Mouse (Mus musculus): ENCODE measurements around the gene Trim8. TPM values are rescaled to one million over a fixed set of nuclear protein-coding genes. Genes with fewer than 3 reads are reported as not detected.
A peak's percentile ranks its signal among the peaks of the same experiment; 100 is the strongest.

The Trim8 gene
- polyA plus RNA-seq, 2 experiments, result 7.3 to 7.5 TPM

- DNase-seq (ENCODE audit: low read depth in 3 of 3, low spot score in 3 of 3) (no peak), ATAC-seq (ENCODE audit: insufficient read depth) (no peak)
- Histone ChIP-seq H3K9ac (replicated peaks) (no peak overlapping the region), H3K4me1 (replicated peaks; ENCODE audit: control insufficient read depth in 2 of 2, insufficient read depth in 2 of 2, low read length in 1 of 2) (peaks cover 14 to 28% of the 10 kb centered on the region in 2 experiments), H3K9me3 (ENCODE audit: control insufficient read depth, low read length) (no peaks in the 10 kb centered on the region), H3K36me3 (replicated peaks; ENCODE audit: control insufficient read depth, insufficient read depth, low read depth) (peaks cover 18% of the 10 kb centered on the region), H3K27me3 (ENCODE audit: control insufficient read depth, insufficient read depth, low read length) (peaks cover 6% of the 10 kb centered on the region; the same call in 1 of the 2 replicates), H3K4me3 (ENCODE audit: insufficient read depth in 1 of 2, low read depth in 2 of 2, low read length in 2 of 2) (no peak overlapping the region), H3K27ac (no peak overlapping the region), H3K4me2 (ENCODE audit: low read depth) (peak overlapping the region; percentile 11)
- no peak for TF ChIP-seq EP300 (IDR thresholded peaks at IDR 0.05; ENCODE audit: low read depth)
- no peak for TF ChIP-seq CTCF (IDR thresholded peaks at IDR 0.05; ENCODE audit: low read depth)
- 14% methylated on average over 5 of the region's 5 CpGs for WGBS (ENCODE audit: insufficient replicate concordance)
These were observed 17.5 kb downstream of the Trim8 start for GRCm38 (mm10) chr19:46518828-46519621.

- ATAC-seq (ENCODE audit: insufficient read depth) (no peak), DNase-seq (ENCODE audit: low read depth in 3 of 3, low spot score in 3 of 3) (no peak)
- peaks cover 19 to 34% of the 10 kb centered on the region in 2 experiments for H3K4me1 ChIP-seq (replicated peaks; ENCODE audit: control insufficient read depth in 2 of 2, insufficient read depth in 2 of 2, low read length in 1 of 2)
- TF ChIP-seq EP300 (IDR thresholded peaks at IDR 0.05; ENCODE audit: low read depth), result no peak
- no peak for TF ChIP-seq CTCF (IDR thresholded peaks at IDR 0.05; ENCODE audit: low read depth)
- H3K9me3 ChIP-seq (ENCODE audit: control insufficient read depth, low read length), result no peaks in the 10 kb centered on the region
- no peak overlapping the region for H3K27ac ChIP-seq
- H3K4me3 ChIP-seq (ENCODE audit: insufficient read depth in 1 of 2, low read depth in 2 of 2, low read length in 2 of 2), result no peak overlapping the region
- H3K9ac ChIP-seq (replicated peaks), result no peak overlapping the region
- no peaks in the 10 kb centered on the region; the same call in 1 of the 2 replicates for H3K36me3 ChIP-seq (replicated peaks; ENCODE audit: control insufficient read depth, insufficient read depth, low read depth)
- H3K27me3 ChIP-seq (ENCODE audit: control insufficient read depth, insufficient read depth, low read length), result peaks cover 6% of the 10 kb centered on the region; the same call in 1 of the 2 replicates
- H3K4me2 ChIP-seq (ENCODE audit: low read depth), result no peak overlapping the region
These were observed 20.2 kb downstream of the Trim8 start for GRCm38 (mm10) chr19:46521698-46522097.

- H3K27ac ChIP-seq, result no peak overlapping the region
- H3K9ac ChIP-seq (replicated peaks), result no peak overlapping the region
These were observed 21.0 kb downstream of the Trim8 start for GRCm38 (mm10) chr19:46522433-46523044.

GRCm38 (mm10) chr19:46523131-46523479 lies 21.6 kb downstream of the Trim8 start:
- no peak overlapping the region; the same call in 1 of the 2 replicates for H3K4me2 ChIP-seq (ENCODE audit: low read depth)
- ATAC-seq (ENCODE audit: insufficient read depth) (no peak), DNase-seq (ENCODE audit: low read depth in 3 of 3, low spot score in 3 of 3) (no peak)
- H3K9ac ChIP-seq (replicated peaks), result no peak overlapping the region
- TF ChIP-seq EP300 (IDR thresholded peaks at IDR 0.05; ENCODE audit: low read depth) (no peak), CTCF (IDR thresholded peaks at IDR 0.05; ENCODE audit: low read depth) (no peak)
- no peaks in the 10 kb centered on the region for H3K36me3 ChIP-seq (replicated peaks; ENCODE audit: control insufficient read depth, insufficient read depth, low read depth)
- H3K27me3 ChIP-seq (ENCODE audit: control insufficient read depth, insufficient read depth, low read length), result peaks cover 6% of the 10 kb centered on the region; the same call in 1 of the 2 replicates
- no peak overlapping the region for H3K27ac ChIP-seq
- H3K4me1 ChIP-seq (replicated peaks; ENCODE audit: control insufficient read depth in 2 of 2, insufficient read depth in 2 of 2, low read length in 1 of 2), result peaks cover 19 to 34% of the 10 kb centered on the region in 2 experiments
- no peak overlapping the region for H3K4me3 ChIP-seq (ENCODE audit: insufficient read depth in 1 of 2, low read depth in 2 of 2, low read length in 2 of 2)
- H3K9me3 ChIP-seq (ENCODE audit: control insufficient read depth, low read length), result no peaks in the 10 kb centered on the region

More at GRCm38 (mm10) chr19:46522433-46523044, 21.0 kb downstream of the Trim8 start:
- TF ChIP-seq CTCF (IDR thresholded peaks at IDR 0.05; ENCODE audit: low read depth) (no peak), EP300 (IDR thresholded peaks at IDR 0.05; ENCODE audit: low read depth) (no peak)
- peaks cover 6% of the 10 kb centered on the region; the same call in 1 of the 2 replicates for H3K27me3 ChIP-seq (ENCODE audit: control insufficient read depth, insufficient read depth, low read length)
- peaks cover 19 to 34% of the 10 kb centered on the region in 2 experiments for H3K4me1 ChIP-seq (replicated peaks; ENCODE audit: control insufficient read depth in 2 of 2, insufficient read depth in 2 of 2, low read length in 1 of 2)
- no peak overlapping the region for H3K4me3 ChIP-seq (ENCODE audit: insufficient read depth in 1 of 2, low read depth in 2 of 2, low read length in 2 of 2)
- ATAC-seq (ENCODE audit: insufficient read depth) (no peak), DNase-seq (ENCODE audit: low read depth in 3 of 3, low spot score in 3 of 3) (peak in 1 of 3 experiments; percentile 31)
- 8% methylated on average over 15 of the region's 15 CpGs for WGBS (ENCODE audit: insufficient replicate concordance)
- no peaks in the 10 kb centered on the region for H3K36me3 ChIP-seq (replicated peaks; ENCODE audit: control insufficient read depth, insufficient read depth, low read depth)
- H3K4me2 ChIP-seq (ENCODE audit: low read depth), result peak overlapping the region; percentile 44
- no peaks in the 10 kb centered on the region for H3K9me3 ChIP-seq (ENCODE audit: control insufficient read depth, low read length)

- no peak for DNase-seq (ENCODE audit: low read depth in 3 of 3, low spot score in 3 of 3)
- H3K27ac ChIP-seq, result no peak overlapping the region
- H3K4me3 ChIP-seq (ENCODE audit: insufficient read depth in 1 of 2, low read depth in 2 of 2, low read length in 2 of 2), result no peak overlapping the region
- WGBS (ENCODE audit: insufficient replicate concordance), result 22% methylated on average over 20 of the region's 20 CpGs
- ATAC-seq (ENCODE audit: insufficient read depth), result no peak
- no peak for TF ChIP-seq CTCF (IDR thresholded peaks at IDR 0.05; ENCODE audit: low read depth)
- TF ChIP-seq EP300 (IDR thresholded peaks at IDR 0.05; ENCODE audit: low read depth), result no peak
- no peaks in the 10 kb centered on the region for H3K36me3 ChIP-seq (replicated peaks; ENCODE audit: control insufficient read depth, insufficient read depth, low read depth)
- H3K27me3 ChIP-seq (ENCODE audit: control insufficient read depth, insufficient read depth, low read length), result peaks cover 6% of the 10 kb centered on the region; the same call in 1 of the 2 replicates
- H3K4me1 ChIP-seq (replicated peaks; ENCODE audit: control insufficient read depth in 2 of 2, insufficient read depth in 2 of 2, low read length in 1 of 2), result peaks cover 19 to 37% of the 10 kb centered on the region in 2 experiments
- peak overlapping the region; percentile 23 for H3K4me2 ChIP-seq (ENCODE audit: low read depth)
- no peaks in the 10 kb centered on the region for H3K9me3 ChIP-seq (ENCODE audit: control insufficient read depth, low read length)
- no peak overlapping the region for H3K9ac ChIP-seq (replicated peaks)
These were observed 22.1 kb downstream of the Trim8 start for GRCm38 (mm10) chr19:46523480-46524151.

Measured in liver, embryonic 14.5 days (tissue).